ENCODE assay signal across 18 mouse cellular contexts in the genomic region with DNA sequence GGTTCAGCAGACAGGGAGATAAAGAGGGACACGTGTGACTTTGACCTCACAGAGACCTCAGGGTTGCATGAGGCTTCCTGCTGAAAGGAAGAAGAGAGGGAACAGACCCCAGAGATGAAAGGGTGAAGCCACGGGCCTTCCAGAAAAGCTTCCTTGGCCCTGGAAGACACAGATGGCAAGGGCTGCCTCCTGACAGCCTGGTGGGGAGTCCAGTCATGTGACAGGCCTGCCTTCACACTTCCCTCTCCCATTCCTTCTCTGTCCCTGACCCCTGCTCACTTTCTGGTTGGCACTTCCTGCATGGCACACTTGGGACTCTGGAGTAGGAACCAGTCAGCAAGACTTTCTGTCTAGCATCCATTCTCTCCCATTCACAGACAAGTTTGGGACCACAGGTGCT.
DNase-seq lines count a peak whose midpoint lies in the region; ATAC-seq lines count a peak whose summit lies in the region.
"Had no signal": no experiment of that assay in that cellular context is flagged by ENCODE, and none has a peak within 500 bp of the region (broad histone marks: within the 10 kb centered on the region; RNA-seq: fewer than 3 reads in every experiment).

No protein-coding gene starts in this region.

- DNase-seq in cerebellum, adult 11-12 months, result peak; percentile 39
- peak; percentile 45 for DNase-seq in left cerebral cortex, postnatal 4 days
- DNase-seq in left cerebral cortex, adult 8-10 months (ENCODE audit: low spot score in 2 of 2), result no peak
- peak; percentile 31 for DNase-seq in cerebellum, adult 9-10 months
- peak; percentile 24 to 26 for DNase-seq in cerebellum, postnatal 36 days
- DNase-seq in urinary bladder, postnatal 4 days (ENCODE audit: low spot score in 2 of 2), result no peak
- DNase-seq in adipocyte (ENCODE audit: low spot score), result no peak
- DNase-seq: adrenal gland, adult 2 months; adrenal gland, postnatal 25 days; gastrocnemius, adult 2 months; gastrocnemius, postnatal 25 days; heart, postnatal 14 days; kidney, adult 8-10 months had no signal

- ATAC-seq in cerebellum, adult (ENCODE audit: insufficient number of reproducible peaks, low FRiP score, low TSS enrichment), result no peak
- ATAC-seq: activated CD4-positive, CD25-positive, alpha-beta regulatory T cell, adult 4 months; forebrain, embryonic 14.5 days; intestine, embryonic 15.5 days; Patski had no signal

- intact Hi-C loops in left cerebral cortex, postnatal 4 days (cut with DNase I), result no loop called here

Comparison
In these comparisons a context has a peak if more than half of its experiments do, and no peak if none do; other contexts are left out.
1. DNase-seq: peak in cerebellum, adult 11-12 months (single experiment), left cerebral cortex, postnatal 4 days (single experiment), cerebellum, adult 9-10 months (single experiment) and cerebellum, postnatal 36 days (2 of 2); none in left cerebral cortex, adult 8-10 months (0 of 2), urinary bladder, postnatal 4 days (0 of 2) and adipocyte (single experiment).